Mouse (Mus musculus) gastrocnemius, postnatal 4 days (tissue): ENCODE data around the gene Snx9. TPM values are rescaled to one million over a fixed set of nuclear protein-coding genes. Genes with fewer than 3 reads are reported as not detected.
A peak's percentile ranks its signal among the peaks of the same experiment; 100 is the strongest.

Source experiments
- DNase-seq, 2 experiments: peaks; one replicate each; pipeline ENCODE4 v3.0.0; 2021 to 2022; ENCODE audit warnings: low spot score in 2 of 2, mixed read lengths in 2 of 2
- total RNA-seq, 2 experiments: library from RNA; stranded (reverse); gene quantifications; 2 replicates each; pipeline ENCODE4 v1.2.3; 2021

Snx9 gene
- total RNA-seq, 2 experiments from 2014 or later = 36.4 to 38.6 TPM

GRCm38 (mm10) chr17:5842988-5843640 is 2.0 kb downstream of the Snx9 start:
- DNase-seq = no peak

- no peak for DNase-seq
These were observed 2.5 kb downstream of the Snx9 start for GRCm38 (mm10) chr17:5843641-5843990.

- DNase-seq = no peak
These were observed 4.2 kb downstream of the Snx9 start for GRCm38 (mm10) chr17:5845376-5845775.

- DNase-seq = no peak
These were observed 5.0 kb downstream of the Snx9 start for GRCm38 (mm10) chr17:5846101-5846500.

GRCm38 (mm10) chr17:5848706-5849415 is 7.7 kb downstream of the Snx9 start:
- no peak for DNase-seq

GRCm38 (mm10) chr17:5849421-5849910 is 8.3 kb downstream of the Snx9 start:
- peak; percentile 45 to 79 for DNase-seq

GRCm38 (mm10) chr17:5850031-5850430 is 8.9 kb downstream of the Snx9 start:
- no peak for DNase-seq

GRCm38 (mm10) chr17:5850476-5850875 is 9.3 kb downstream of the Snx9 start:
- no peak for DNase-seq

GRCm38 (mm10) chr17:5853936-5854335 is 12.8 kb downstream of the Snx9 start:
- no peak for DNase-seq

- DNase-seq = no peak
These were observed 14.4 kb downstream of the Snx9 start for GRCm38 (mm10) chr17:5855560-5855959.

- no peak for DNase-seq
These were observed 15.3 kb downstream of the Snx9 start for GRCm38 (mm10) chr17:5856426-5856825.

- DNase-seq = no peak
These were observed 16.1 kb downstream of the Snx9 start for GRCm38 (mm10) chr17:5857206-5857605.

- no peak for DNase-seq
These were observed 17.1 kb downstream of the Snx9 start for GRCm38 (mm10) chr17:5858209-5858608.

- no peak for DNase-seq
These were observed 21.2 kb downstream of the Snx9 start for GRCm38 (mm10) chr17:5862285-5862684.

- no peak for DNase-seq
These were observed 21.7 kb downstream of the Snx9 start for GRCm38 (mm10) chr17:5862869-5863268.

- DNase-seq = no peak
These were observed 22.6 kb downstream of the Snx9 start for GRCm38 (mm10) chr17:5863745-5864144.

- no peak for DNase-seq
These were observed 26.3 kb downstream of the Snx9 start for GRCm38 (mm10) chr17:5867456-5867855.

GRCm38 (mm10) chr17:5868319-5869031 is 27.3 kb downstream of the Snx9 start:
- DNase-seq = no peak

- no peak for DNase-seq
These were observed 28.3 kb downstream of the Snx9 start for GRCm38 (mm10) chr17:5869461-5869860.

GRCm38 (mm10) chr17:5870002-5870401 is 28.9 kb downstream of the Snx9 start:
- no peak for DNase-seq

- DNase-seq = no peak
These were observed 29.6 kb downstream of the Snx9 start for GRCm38 (mm10) chr17:5870696-5871095.

GRCm38 (mm10) chr17:5872506-5872905 is 31.4 kb downstream of the Snx9 start:
- peak in 1 of 2 experiments; percentile 69 for DNase-seq
